Mouse (Mus musculus) hindbrain, embryonic 13.5 days (tissue): ENCODE results near the gene Etv6. TPM values are rescaled to one million over a fixed set of nuclear protein-coding genes. Genes with fewer than 3 reads are reported as not detected.

Source experiments
- ATAC-seq: fragments of 200-750 bp; cut with Nextera tagmentation; 2 replicates; pipeline ENCODE4 v1.8.0; 2017; ENCODE audit warnings: moderate TSS enrichment; ENCODE audit not compliant: low FRiP score
- H3K27ac ChIP-seq: fragments of 300-500 bp; sonication (generic); 2 replicates; pipeline ENCODE4 v1.5.1; 2015; ENCODE audit warnings: inconsistent platforms, mild to moderate bottlenecking, moderate library complexity
- H3K27me3 ChIP-seq: fragments of 300-500 bp; sonication (generic); 2 replicates; pipeline ENCODE4 v1.6.1; 2015; ENCODE audit warnings: mild to moderate bottlenecking, inconsistent platforms
- H3K36me3 ChIP-seq: fragments of 300-500 bp; sonication (generic); 2 replicates; pipeline ENCODE4 v1.6.1; 2015; ENCODE audit warnings: mild to moderate bottlenecking, inconsistent platforms
- H3K4me1 ChIP-seq: fragments of 300-500 bp; sonication (generic); replicated peaks from 2 replicates; pipeline ENCODE4 v1.6.1; 2015; ENCODE audit warnings: inconsistent platforms
- H3K4me2 ChIP-seq: fragments of 300-500 bp; sonication (generic); 2 replicates; pipeline ENCODE4 v1.6.1; 2015; ENCODE audit warnings: inconsistent platforms, mild to moderate bottlenecking, moderate library complexity
- H3K4me3 ChIP-seq: fragments of 300-500 bp; sonication (generic); 2 replicates; pipeline ENCODE4 v1.5.1; 2015; ENCODE audit warnings: mild to moderate bottlenecking, inconsistent platforms
- H3K9ac ChIP-seq: fragments of 300-500 bp; sonication (generic); 2 replicates; pipeline ENCODE4 v1.6.1; 2015; ENCODE audit warnings: mild to moderate bottlenecking, inconsistent platforms
- H3K9me3 ChIP-seq: fragments of 300-500 bp; sonication (generic); 2 replicates; pipeline ENCODE4 v1.6.1; 2016; ENCODE audit warnings: inconsistent platforms
- WGBS: fragments of 180-500 bp; shearing (Covaris S2); methylation state at CpG from one replicate; pipeline ENCODE4 v1.1.7; 2015; 5-methylcytosine and 5-hydroxymethylcytosine counted together
- polyA plus RNA-seq: library from polyadenylated mRNA; unstranded; fragments of >200 nt; fragmentation: Nextera tagmentation; extraction: Ambion mirVana; gene quantifications from 2 replicates; pipeline ENCODE4 v1.2.1, GENCODE M21; 2015

Gene Etv6
- polyA plus RNA-seq, 1 experiment from 2014 or later: 6.4 TPM

GRCm38 (mm10) chr6:134262911-134263607, 227.6 kb downstream of the Etv6 start:
- H3K4me2 ChIP-seq: no peak overlapping the region
- 61% methylated on average over 6 of the region's 6 CpGs for whole genome bisulfite sequencing
- no peak for ATAC-seq
- H3K27me3 ChIP-seq: no peaks in the 10 kb centered on the region
- H3K9me3 ChIP-seq: no peaks in the 10 kb centered on the region
- H3K27ac ChIP-seq: no peak overlapping the region
- no peaks in the 10 kb centered on the region for H3K4me1 ChIP-seq
- H3K36me3 ChIP-seq: peaks cover 50% of the 10 kb centered on the region
- H3K9ac ChIP-seq: no peak overlapping the region
- H3K4me3 ChIP-seq: no peak overlapping the region

GRCm38 (mm10) chr6:134273884-134274283, 238.4 kb downstream of the Etv6 start:
- WGBS: 90% methylated on average over 2 of the region's 2 CpGs
- no peak for ATAC-seq

GRCm38 (mm10) chr6:134276954-134277353, 241.5 kb downstream of the Etv6 start:
- Histone ChIP-seq H3K9ac (no peak overlapping the region), H3K4me2 (no peak overlapping the region), H3K4me1 (no peaks in the 10 kb centered on the region), H3K27ac (no peak overlapping the region), H3K4me3 (no peak overlapping the region), H3K36me3 (no peaks in the 10 kb centered on the region), H3K27me3 (no peaks in the 10 kb centered on the region), H3K9me3 (no peaks in the 10 kb centered on the region)
- ATAC-seq: no peak
- WGBS: 91% methylated on average over 2 of the region's 2 CpGs

More at GRCm38 (mm10) chr6:134273884-134274283, 238.4 kb downstream of the Etv6 start:
- Histone ChIP-seq H3K4me2 (no peak overlapping the region), H3K4me1 (no peaks in the 10 kb centered on the region), H3K4me3 (no peak overlapping the region), H3K27me3 (no peaks in the 10 kb centered on the region), H3K36me3 (no peaks in the 10 kb centered on the region), H3K9me3 (no peaks in the 10 kb centered on the region), H3K27ac (no peak overlapping the region), H3K9ac (no peak overlapping the region)

- H3K27me3 ChIP-seq: no peaks in the 10 kb centered on the region
- H3K27ac ChIP-seq: no peak overlapping the region
- H3K9ac ChIP-seq: no peak overlapping the region
- no peaks in the 10 kb centered on the region for H3K9me3 ChIP-seq
- H3K36me3 ChIP-seq: no peaks in the 10 kb centered on the region
- ATAC-seq: no peak
- H3K4me2 ChIP-seq: no peak overlapping the region
- H3K4me1 ChIP-seq: no peaks in the 10 kb centered on the region
- no peak overlapping the region for H3K4me3 ChIP-seq
- 88% methylated on average over 3 of the region's 3 CpGs for WGBS
Observed at GRCm38 (mm10) chr6:134282095-134282494, 246.6 kb downstream of the Etv6 start.

DNA sequence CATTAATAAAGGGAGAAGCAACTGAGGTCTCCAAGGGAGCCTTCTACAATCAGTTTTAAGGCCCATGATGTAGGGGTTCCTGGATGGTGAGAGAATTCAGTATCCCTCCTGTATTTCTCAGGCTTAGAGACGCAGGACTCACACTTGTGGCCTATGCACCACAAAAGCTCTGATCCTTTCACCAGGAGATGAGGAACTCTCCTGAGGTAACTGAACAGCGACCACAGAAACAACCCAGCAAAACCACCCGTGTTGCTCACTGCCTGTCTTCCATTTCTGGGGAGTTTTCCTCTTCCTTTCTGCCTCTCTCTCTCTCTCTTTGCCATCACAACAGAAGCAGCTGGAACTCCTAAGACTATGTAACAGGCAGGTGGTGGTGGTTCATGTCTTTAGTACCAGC, 256.3 kb downstream of the Etv6 start:
- Histone ChIP-seq H3K36me3 (no peaks in the 10 kb centered on the region), H3K4me1 (peaks cover 5% of the 10 kb centered on the region), H3K27me3 (no peaks in the 10 kb centered on the region), H3K9ac (no peak overlapping the region), H3K4me2 (no peak overlapping the region), H3K9me3 (no peaks in the 10 kb centered on the region), H3K27ac (no peak overlapping the region), H3K4me3 (no peak overlapping the region)
- no peak for ATAC-seq
- 85% methylated on average over 3 of the region's 3 CpGs for WGBS

- no peak overlapping the region for H3K9ac ChIP-seq
- H3K27me3 ChIP-seq: no peaks in the 10 kb centered on the region
- no peak overlapping the region for H3K4me3 ChIP-seq
- no peak for ATAC-seq
- no peak overlapping the region for H3K27ac ChIP-seq
- no peak overlapping the region for H3K4me2 ChIP-seq
- WGBS: 88% methylated on average over 5 of the region's 5 CpGs
- no peaks in the 10 kb centered on the region for H3K9me3 ChIP-seq
- no peaks in the 10 kb centered on the region for H3K36me3 ChIP-seq
- peaks cover 5% of the 10 kb centered on the region for H3K4me1 ChIP-seq
Observed at GRCm38 (mm10) chr6:134292404-134292803, 256.9 kb downstream of the Etv6 start.

GRCm38 (mm10) chr6:134293615-134294508, 258.4 kb downstream of the Etv6 start:
- peaks cover 5% of the 10 kb centered on the region for H3K4me1 ChIP-seq
- 51% methylated on average over 9 of the region's 9 CpGs for WGBS
- no peak overlapping the region for H3K27ac ChIP-seq
- no peak overlapping the region for H3K4me3 ChIP-seq
- H3K27me3 ChIP-seq: no peaks in the 10 kb centered on the region
- no peaks in the 10 kb centered on the region for H3K36me3 ChIP-seq
- H3K4me2 ChIP-seq: no peak overlapping the region
- no peaks in the 10 kb centered on the region for H3K9me3 ChIP-seq
- H3K9ac ChIP-seq: no peak overlapping the region
- ATAC-seq: 0 out of 2 replicates have a peak, but pooled peaks have one; percentile 36

DNA sequence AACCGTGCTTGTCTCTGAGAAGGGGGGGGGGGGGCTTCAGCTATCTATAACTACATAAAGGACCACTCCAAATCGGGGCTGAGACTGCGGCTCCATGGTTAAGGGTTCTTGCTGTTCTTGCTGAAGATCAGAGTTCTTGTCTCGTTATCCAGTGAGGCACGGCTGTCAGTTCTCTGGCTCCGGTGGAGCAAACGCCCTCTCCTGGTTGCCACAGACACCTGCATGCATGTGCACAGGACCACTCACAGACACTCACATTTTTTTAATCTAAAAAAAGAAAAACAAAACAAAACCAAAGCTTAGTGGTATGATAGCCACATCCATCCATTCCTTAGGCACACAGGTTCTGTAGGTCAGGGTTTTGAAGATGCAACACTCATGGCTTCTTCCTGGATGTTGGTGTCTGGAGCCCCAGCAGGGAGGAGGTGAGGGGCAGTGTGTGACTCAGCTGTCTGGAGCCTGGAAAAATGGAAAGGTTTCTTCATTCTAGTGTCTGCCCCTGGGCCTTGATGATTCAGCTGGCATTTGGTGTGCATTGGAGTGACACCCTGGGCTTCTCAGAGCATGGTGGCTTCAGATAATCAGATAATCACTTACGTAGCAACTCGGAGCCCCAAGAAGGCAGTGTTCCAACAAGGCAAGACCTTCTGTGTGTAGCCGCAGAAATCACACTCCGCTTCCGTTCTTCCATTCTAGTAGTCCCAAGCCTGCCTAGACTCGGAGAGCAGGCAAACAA, 262.6 kb downstream of the Etv6 start:
- Histone ChIP-seq H3K4me1 (peaks cover 5% of the 10 kb centered on the region), H3K27me3 (no peaks in the 10 kb centered on the region), H3K9ac (no peak overlapping the region), H3K27ac (no peak overlapping the region), H3K9me3 (no peaks in the 10 kb centered on the region), H3K4me3 (no peak overlapping the region), H3K36me3 (no peaks in the 10 kb centered on the region), H3K4me2 (no peak overlapping the region)
- 84% methylated on average over 13 of the region's 13 CpGs for WGBS
- ATAC-seq: no peak

GRCm38 (mm10) chr6:134301951-134302350, 266.5 kb downstream of the Etv6 start:
- Histone ChIP-seq H3K9ac (no peak overlapping the region), H3K4me1 (no peaks in the 10 kb centered on the region), H3K4me3 (no peak overlapping the region), H3K36me3 (no peaks in the 10 kb centered on the region), H3K27me3 (no peaks in the 10 kb centered on the region), H3K4me2 (no peak overlapping the region), H3K27ac (no peak overlapping the region), H3K9me3 (no peaks in the 10 kb centered on the region)
- no peak for ATAC-seq
- WGBS: 93% methylated on average over 1 of the region's 1 CpGs

GRCm38 (mm10) chr6:134311346-134311745, 275.8 kb downstream of the Etv6 start:
- WGBS: 87% methylated on average over 4 of the region's 4 CpGs
- H3K9ac ChIP-seq: no peak overlapping the region
- no peaks in the 10 kb centered on the region for H3K27me3 ChIP-seq
- H3K4me3 ChIP-seq: no peak overlapping the region
- ATAC-seq: no peak
- H3K4me1 ChIP-seq: no peaks in the 10 kb centered on the region
- no peak overlapping the region for H3K27ac ChIP-seq
- H3K4me2 ChIP-seq: no peak overlapping the region
- H3K36me3 ChIP-seq: no peaks in the 10 kb centered on the region
- H3K9me3 ChIP-seq: no peaks in the 10 kb centered on the region

- H3K27ac ChIP-seq: no peak overlapping the region
- WGBS: 90% methylated on average over 8 of the region's 8 CpGs
- H3K36me3 ChIP-seq: no peaks in the 10 kb centered on the region
- ATAC-seq: no peak
- H3K9ac ChIP-seq: no peak overlapping the region
- no peak overlapping the region for H3K4me3 ChIP-seq
- no peaks in the 10 kb centered on the region for H3K4me1 ChIP-seq
- no peaks in the 10 kb centered on the region for H3K27me3 ChIP-seq
- no peaks in the 10 kb centered on the region for H3K9me3 ChIP-seq
- no peak overlapping the region for H3K4me2 ChIP-seq
Observed at GRCm38 (mm10) chr6:134312571-134312970, 277.1 kb downstream of the Etv6 start.

GRCm38 (mm10) chr6:134317371-134317770, 281.9 kb downstream of the Etv6 start:
- Histone ChIP-seq H3K9ac (no peak overlapping the region), H3K36me3 (no peaks in the 10 kb centered on the region), H3K4me2 (no peak overlapping the region), H3K4me3 (no peak overlapping the region), H3K27ac (no peak overlapping the region), H3K9me3 (no peaks in the 10 kb centered on the region), H3K4me1 (no peaks in the 10 kb centered on the region), H3K27me3 (no peaks in the 10 kb centered on the region)
- no peak for ATAC-seq
- 93% methylated on average over 13 of the region's 13 CpGs for WGBS
